Mouse (Mus musculus) liver, embryonic 11.5 days (tissue): Measurements from ENCODE around the gene Lingo1. TPM values are rescaled to one million over a fixed set of nuclear protein-coding genes. Genes with fewer than 3 reads are reported as not detected.

ENCODE experiments used
- ATAC-seq: fragments of 200-750 bp; cut with Nextera tagmentation; replicated peaks from 2 replicates; pipeline ENCODE4 v1.8.0; 2017; ENCODE audit warnings: moderate number of reproducible peaks, mild to moderate bottlenecking, moderate TSS enrichment, moderate library complexity; ENCODE audit not compliant: low FRiP score
- DNase-seq: peaks from one replicate; pipeline ENCODE4 v3.0.0-alpha.2; 2017; ENCODE audit warnings: low spot score
- H3K27ac ChIP-seq: fragments of 300-500 bp; sonication (generic); 2 replicates; pipeline ENCODE4 v1.5.1; 2014; ENCODE audit warnings: mild to moderate bottlenecking, low read depth, low read length, control low read depth
- H3K27me3 ChIP-seq: fragments of 300-500 bp; sonication (generic); replicated peaks from 2 replicates; pipeline ENCODE4 v1.6.1; 2014; ENCODE audit warnings: low read length, mixed read lengths; ENCODE audit not compliant: control insufficient read depth, insufficient read depth
- H3K36me3 ChIP-seq: fragments of 300-500 bp; sonication (generic); 2 replicates; pipeline ENCODE4 v1.6.1; 2014; ENCODE audit warnings: mild to moderate bottlenecking, low read length, moderate library complexity, mixed read lengths; ENCODE audit not compliant: control insufficient read depth, insufficient read depth
- H3K4me1 ChIP-seq: fragments of 300-500 bp; sonication (generic); replicated peaks from 2 replicates; pipeline ENCODE4 v1.6.1; 2014; ENCODE audit warnings: low read length, mixed read lengths; ENCODE audit not compliant: control insufficient read depth, insufficient read depth
- H3K4me2 ChIP-seq: fragments of 300-500 bp; sonication (generic); 2 replicates; pipeline ENCODE4 v1.6.1; 2014; ENCODE audit warnings: mild to moderate bottlenecking, control low read depth, moderate library complexity
- H3K4me3 ChIP-seq: fragments of 300-500 bp; sonication (generic); 2 replicates; pipeline ENCODE4 v1.5.1; 2014; ENCODE audit warnings: low read depth, low read length, control low read depth
- H3K9ac ChIP-seq: fragments of 300-500 bp; sonication (generic); 2 replicates; pipeline ENCODE4 v1.6.1; 2014; ENCODE audit warnings: low read depth, low read length, control low read depth
- H3K9me3 ChIP-seq: fragments of 300-500 bp; sonication (generic); 2 replicates; pipeline ENCODE4 v1.6.1; 2016; ENCODE audit warnings: low read length, inconsistent platforms, mixed read lengths; ENCODE audit not compliant: control insufficient read depth
- WGBS: fragments of 180-500 bp; shearing (Covaris S2); extraction: QIAGEN DNeasy Blood & Tissue Kit; methylation state at CpG from one replicate; pipeline ENCODE4 v1.1.7; 2014; 5-methylcytosine and 5-hydroxymethylcytosine counted together
- polyA plus RNA-seq: library from polyadenylated mRNA; unstranded; fragments of >200 nt; fragmentation: Nextera tagmentation; extraction: Ambion mirVana; gene quantifications from 2 replicates; pipeline ENCODE4 v1.2.1, GENCODE M21; 2014

Gene Lingo1
- polyA plus RNA-seq, 1 experiment from 2014 or later, result 2.6 TPM

- WGBS, result 69% methylated on average over 3 of the region's 3 CpGs
- H3K4me2 ChIP-seq, result no peak overlapping the region
- no peak for ATAC-seq
- H3K9me3 ChIP-seq, result no peaks in the 10 kb centered on the region
- DNase-seq, result no peak
- H3K27me3 ChIP-seq, result peaks cover 13% of the 10 kb centered on the region; the same call in 1 of the 2 replicates
- no peak overlapping the region for H3K4me3 ChIP-seq
- no peaks in the 10 kb centered on the region for H3K36me3 ChIP-seq
- no peaks in the 10 kb centered on the region for H3K4me1 ChIP-seq
- H3K27ac ChIP-seq, result no peak overlapping the region
- no peak overlapping the region for H3K9ac ChIP-seq
Observed at GRCm38 (mm10) chr9:56831904-56832303, 35.6 kb upstream of the Lingo1 start.

- H3K9me3 ChIP-seq, result no peaks in the 10 kb centered on the region
- no peak overlapping the region for H3K4me2 ChIP-seq
- no peaks in the 10 kb centered on the region for H3K4me1 ChIP-seq
- H3K27ac ChIP-seq, result no peak overlapping the region
- 32% methylated on average over 4 of the region's 4 CpGs for WGBS
- H3K9ac ChIP-seq, result no peak overlapping the region
- no peak overlapping the region for H3K4me3 ChIP-seq
- DNase-seq, result no peak
- peaks cover 26% of the 10 kb centered on the region for H3K27me3 ChIP-seq
- ATAC-seq, result no peak
- H3K36me3 ChIP-seq, result no peaks in the 10 kb centered on the region
Observed at GRCm38 (mm10) chr9:56830162-56830561, 33.9 kb upstream of the Lingo1 start.

- Histone ChIP-seq H3K9ac (no peak overlapping the region), H3K27ac (no peak overlapping the region), H3K4me1 (no peaks in the 10 kb centered on the region), H3K4me3 (no peak overlapping the region), H3K27me3 (peaks cover 30% of the 10 kb centered on the region), H3K9me3 (no peaks in the 10 kb centered on the region), H3K4me2 (no peak overlapping the region), H3K36me3 (no peaks in the 10 kb centered on the region)
- DNase-seq (no peak), ATAC-seq (no peak)
- 68% methylated on average over 6 of the region's 6 CpGs for whole genome bisulfite sequencing
Observed at GRCm38 (mm10) chr9:56828841-56829240, 32.6 kb upstream of the Lingo1 start.

- 48% methylated on average over 9 of the region's 9 CpGs for WGBS
- Histone ChIP-seq H3K27me3 (peaks cover 28% of the 10 kb centered on the region), H3K27ac (no peak overlapping the region), H3K4me3 (no peak overlapping the region), H3K36me3 (no peaks in the 10 kb centered on the region), H3K4me1 (no peaks in the 10 kb centered on the region), H3K9me3 (no peaks in the 10 kb centered on the region), H3K4me2 (no peak overlapping the region), H3K9ac (no peak overlapping the region)
- DNase-seq, result no peak
- no peak for ATAC-seq
Observed at GRCm38 (mm10) chr9:56828146-56828545, 31.9 kb upstream of the Lingo1 start.

- Histone ChIP-seq H3K27me3 (peaks cover 19% of the 10 kb centered on the region), H3K27ac (no peak overlapping the region), H3K4me1 (no peaks in the 10 kb centered on the region), H3K36me3 (no peaks in the 10 kb centered on the region), H3K9me3 (no peaks in the 10 kb centered on the region), H3K4me2 (peak overlapping the region; percentile 13), H3K4me3 (no peak overlapping the region), H3K9ac (no peak overlapping the region)
- ATAC-seq (no peak), DNase-seq (no peak)
- 18% methylated on average over 21 of the region's 21 CpGs for WGBS
Observed at GRCm38 (mm10) chr9:56825476-56826213, 29.4 kb upstream of the Lingo1 start.

- DNase-seq (no peak), ATAC-seq (no peak)
- no peak overlapping the region for H3K9ac ChIP-seq
- no peak overlapping the region for H3K27ac ChIP-seq
- 10% methylated on average over 3 of the region's 3 CpGs for WGBS
- peaks cover 19% of the 10 kb centered on the region for H3K27me3 ChIP-seq
- no peak overlapping the region for H3K4me3 ChIP-seq
- no peaks in the 10 kb centered on the region for H3K36me3 ChIP-seq
- no peaks in the 10 kb centered on the region for H3K4me1 ChIP-seq
- no peak overlapping the region for H3K4me2 ChIP-seq
- H3K9me3 ChIP-seq, result no peaks in the 10 kb centered on the region
Observed at GRCm38 (mm10) chr9:56824900-56825299, 28.6 kb upstream of the Lingo1 start.

- Histone ChIP-seq H3K4me2 (no peak overlapping the region), H3K36me3 (no peaks in the 10 kb centered on the region), H3K27ac (no peak overlapping the region), H3K27me3 (0 out of 2 replicates have a peak, but pooled peaks cover 3% of the 10 kb centered on the region), H3K4me3 (no peak overlapping the region), H3K9me3 (no peaks in the 10 kb centered on the region), H3K9ac (no peak overlapping the region), H3K4me1 (no peaks in the 10 kb centered on the region)
- ATAC-seq (no peak), DNase-seq (no peak)
- WGBS, result 74% methylated on average over 1 of the region's 1 CpGs
Observed at GRCm38 (mm10) chr9:56810916-56811315, 14.6 kb upstream of the Lingo1 start.

GRCm38 (mm10) chr9:56807990-56808389 is 11.7 kb upstream of the Lingo1 start:
- H3K4me2 ChIP-seq, result no peak overlapping the region
- DNase-seq (no peak), ATAC-seq (no peak)
- H3K4me3 ChIP-seq, result no peak overlapping the region
- H3K27ac ChIP-seq, result no peak overlapping the region
- no peaks in the 10 kb centered on the region for H3K4me1 ChIP-seq
- H3K9ac ChIP-seq, result no peak overlapping the region
- WGBS, result 72% methylated on average over 6 of the region's 6 CpGs
- H3K9me3 ChIP-seq, result no peaks in the 10 kb centered on the region
- no peaks in the 10 kb centered on the region for H3K27me3 ChIP-seq
- H3K36me3 ChIP-seq, result no peaks in the 10 kb centered on the region

- H3K4me3 ChIP-seq, result no peak overlapping the region
- H3K36me3 ChIP-seq, result no peaks in the 10 kb centered on the region
- no peak for DNase-seq
- peaks cover 15% of the 10 kb centered on the region for H3K27me3 ChIP-seq
- H3K9ac ChIP-seq, result no peak overlapping the region
- H3K4me2 ChIP-seq, result no peak overlapping the region
- no peaks in the 10 kb centered on the region for H3K4me1 ChIP-seq
- no peak for ATAC-seq
- no peaks in the 10 kb centered on the region for H3K9me3 ChIP-seq
- H3K27ac ChIP-seq, result no peak overlapping the region
- 86% methylated on average over 7 of the region's 7 CpGs for WGBS
Observed at GRCm38 (mm10) chr9:56803146-56803545, 6.9 kb upstream of the Lingo1 start.
